27 mouse cellular contexts compared by ENCODE assay signal in the genomic region with DNA sequence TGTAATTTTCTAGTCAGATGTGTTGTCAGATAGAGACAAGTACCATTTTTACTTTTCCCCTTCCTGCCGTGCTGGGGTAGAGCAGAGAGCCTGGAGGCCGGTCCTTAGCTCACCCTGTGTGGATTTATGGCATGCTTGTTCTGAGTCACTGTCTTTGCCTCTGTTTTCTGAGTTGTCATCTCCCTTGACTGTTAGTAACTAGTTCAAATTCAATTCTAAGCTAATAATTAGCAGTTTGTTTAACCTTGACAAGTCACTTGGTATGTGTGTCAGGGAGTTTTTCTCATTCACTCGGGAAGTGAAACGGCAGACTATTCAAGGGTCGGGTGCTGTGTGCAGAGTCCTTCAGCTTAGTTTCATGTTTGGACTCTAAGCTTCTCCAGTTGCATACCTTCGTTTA.
DNase-seq lines count a peak whose midpoint lies in the region; ATAC-seq lines count a peak whose summit lies in the region.
"Had no signal": no experiment of that assay in that cellular context is flagged by ENCODE, and none has a peak within 500 bp of the region (broad histone marks: within the 10 kb centered on the region; RNA-seq: fewer than 3 reads in every experiment).

No protein-coding gene starts in this region.

- H3K9me3 ChIP-seq in heart, embryonic 10.5 days, result no peaks in the 10 kb centered on the region
- H3K9me3 ChIP-seq: embryonic facial prominence, embryonic 10.5 days; embryonic facial prominence, embryonic 15.5 days; midbrain, embryonic 12.5 days; neural tube, embryonic 12.5 days had no signal

- 83% methylated on average over 6 of the region's 6 CpGs for WGBS in heart, embryonic 10.5 days

- ATAC-seq in erythroid progenitor cell, adult 5-6 weeks (replicated peaks; ENCODE audit: low FRiP score, poor library complexity, severe bottlenecking), result no peak
- ATAC-seq: forebrain, embryonic 13.5 days; hindbrain, embryonic 16.5 days; lung, postnatal 0 days had no signal

- peaks cover 2% of the 10 kb centered on the region; the same call in 1 of the 2 replicates for H3K4me1 ChIP-seq in heart, embryonic 10.5 days
- H3K4me1 ChIP-seq: embryonic facial prominence, embryonic 15.5 days had no signal

- DNase-seq in adrenal gland, adult 2 months, result peak; percentile 65
- no peak for DNase-seq in adrenal gland, postnatal 4 days (ENCODE audit: low spot score in 2 of 2)
- DNase-seq in heart, embryonic 10.5 days (ENCODE audit: low spot score), result peak; percentile 24
- DNase-seq in heart, adult 18-20 months, result no peak
- DNase-seq in kidney, postnatal 36 days, result peak; percentile 35 to 56
- DNase-seq in kidney, postnatal 4 days, result no peak
- DNase-seq: cerebellum, adult 2 months; cerebellum, postnatal 14 days; gastrocnemius, postnatal 36 days; heart, postnatal 14 days; lung, adult 18-20 months; lung, postnatal 4 days; right cerebral cortex, adult 18-20 months; spleen, adult 18-20 months; thymus, postnatal 14 days had no signal

- no peaks in the 10 kb centered on the region; the same call in 1 of the 2 replicates for H3K27me3 ChIP-seq in heart, embryonic 10.5 days (ENCODE audit: insufficient read depth, poor library complexity, severe bottlenecking)
- H3K27me3 ChIP-seq: embryonic facial prominence, embryonic 15.5 days; megakaryocyte, embryonic 14.5 days had no signal

- no peak overlapping the region for H3K27ac ChIP-seq in heart, embryonic 10.5 days
- H3K27ac ChIP-seq: embryonic facial prominence, embryonic 10.5 days; embryonic facial prominence, embryonic 15.5 days; forebrain, embryonic 13.5 days; kidney, postnatal 0 days; midbrain, embryonic 12.5 days; neural tube, embryonic 12.5 days had no signal

- H3K36me3 ChIP-seq in heart, embryonic 10.5 days, result peaks cover 3% of the 10 kb centered on the region; the same call in 1 of the 2 replicates
- H3K36me3 ChIP-seq: G1E; midbrain, embryonic 12.5 days; neural tube, embryonic 12.5 days had no signal

- H3K4me3 ChIP-seq in heart, embryonic 10.5 days, result no peak overlapping the region
- H3K4me3 ChIP-seq: embryonic facial prominence, embryonic 10.5 days; embryonic facial prominence, embryonic 15.5 days; forebrain, embryonic 13.5 days; megakaryocyte, embryonic 14.5 days; midbrain, embryonic 12.5 days; myocyte; neural tube, embryonic 12.5 days had no signal

Comparison
In these comparisons a context has a peak if more than half of its experiments do, and no peak if none do; other contexts are left out.
1. DNase-seq: peak in adrenal gland, adult 2 months (single experiment), heart, embryonic 10.5 days (single experiment) and kidney, postnatal 36 days (2 of 2); none in adrenal gland, postnatal 4 days (0 of 2), heart, adult 18-20 months (0 of 2) and kidney, postnatal 4 days (0 of 2).